Mouse (Mus musculus) midbrain, embryonic 10.5 days (tissue): ENCODE results near the gene Gm9844. TPM values are rescaled to one million over a fixed set of nuclear protein-coding genes. Genes with fewer than 3 reads are reported as not detected.
A peak's percentile ranks its signal among the peaks of the same experiment; 100 is the strongest.
"Not testable (repeated sequence)": the region's sequence is repeated elsewhere in the genome, so short reads cannot be mapped to it uniquely, and the experiment has no call there.

Source experiments
- DNase-seq: peaks from one replicate; pipeline ENCODE4 v3.0.0-alpha.2; 2017; ENCODE audit warnings: low spot score
- H3K27ac ChIP-seq: fragments of 300-500 bp; sonication (generic); replicated peaks from 2 replicates; pipeline ENCODE4 v1.5.1; 2016; ENCODE audit warnings: mild to moderate bottlenecking
- H3K27me3 ChIP-seq: fragments of 300-500 bp; sonication (generic); 2 replicates; pipeline ENCODE4 v1.6.1; 2016; ENCODE audit warnings: low read depth, mild to moderate bottlenecking; ENCODE audit not compliant: poor library complexity, severe bottlenecking
- H3K36me3 ChIP-seq: fragments of 300-500 bp; sonication (generic); 2 replicates; pipeline ENCODE4 v1.6.1; 2016; ENCODE audit warnings: mild to moderate bottlenecking, moderate library complexity
- H3K4me1 ChIP-seq: fragments of 300-500 bp; sonication (generic); 2 replicates; pipeline ENCODE4 v1.6.1; 2016
- H3K4me3 ChIP-seq: fragments of 300-500 bp; sonication (generic); 2 replicates; pipeline ENCODE4 v1.5.1; 2016; ENCODE audit warnings: mild to moderate bottlenecking, moderate library complexity
- H3K9me3 ChIP-seq: fragments of 300-500 bp; sonication (generic); replicated peaks from 2 replicates; pipeline ENCODE4 v1.6.1; 2016; ENCODE audit warnings: mild to moderate bottlenecking
- WGBS: fragments of 180-500 bp; shearing (Covaris S2); methylation state at CpG from one replicate; pipeline ENCODE4 v1.1.7; 2016; 5-methylcytosine and 5-hydroxymethylcytosine counted together
- polyA plus RNA-seq: library from polyadenylated mRNA; unstranded; fragments of >200 nt; fragmentation: Nextera tagmentation; extraction: Ambion mirVana; gene quantifications from 2 replicates; pipeline ENCODE4 v1.2.1, GENCODE M21; 2016

The Gm9844 gene
- polyA plus RNA-seq, 1 experiment from 2014 or later, result 15.7 TPM

- WGBS, result 80% methylated on average over 2 of the region's 2 CpGs
- peaks cover 19% of the 10 kb centered on the region for H3K4me1 ChIP-seq
- no peak overlapping the region for H3K27ac ChIP-seq
- H3K36me3 ChIP-seq, result peaks cover 47% of the 10 kb centered on the region
- H3K4me3 ChIP-seq, result no peak overlapping the region
- no peaks in the 10 kb centered on the region for H3K27me3 ChIP-seq
- H3K9me3 ChIP-seq, result no peaks in the 10 kb centered on the region
- DNase-seq, result no peak
Measured at GRCm38 (mm10) chr7:24892125-24892583, 30.1 kb downstream of the Gm9844 start.

- 98% methylated on average over 2 of the region's 2 CpGs for WGBS
- not testable (repeated sequence) for H3K4me3 ChIP-seq, H3K27me3 ChIP-seq, H3K27ac ChIP-seq, DNase-seq, H3K4me1 ChIP-seq, H3K9me3 ChIP-seq
- H3K36me3 ChIP-seq, result peaks cover 11% of the 10 kb centered on the region
Measured at GRCm38 (mm10) chr7:24895749-24896148, 33.7 kb downstream of the Gm9844 start.

GRCm38 (mm10) chr7:24896269-24896668, 34.3 kb downstream of the Gm9844 start:
- no peaks in the 10 kb centered on the region for H3K27me3 ChIP-seq
- H3K27ac ChIP-seq, result no peak overlapping the region
- no peak overlapping the region for H3K4me3 ChIP-seq
- H3K4me1 ChIP-seq, result no peaks in the 10 kb centered on the region
- DNase-seq, result no peak
- H3K36me3 ChIP-seq, result peaks cover 6% of the 10 kb centered on the region
- 84% methylated on average over 8 of the region's 8 CpGs for WGBS
- H3K9me3 ChIP-seq, result no peaks in the 10 kb centered on the region

DNA sequence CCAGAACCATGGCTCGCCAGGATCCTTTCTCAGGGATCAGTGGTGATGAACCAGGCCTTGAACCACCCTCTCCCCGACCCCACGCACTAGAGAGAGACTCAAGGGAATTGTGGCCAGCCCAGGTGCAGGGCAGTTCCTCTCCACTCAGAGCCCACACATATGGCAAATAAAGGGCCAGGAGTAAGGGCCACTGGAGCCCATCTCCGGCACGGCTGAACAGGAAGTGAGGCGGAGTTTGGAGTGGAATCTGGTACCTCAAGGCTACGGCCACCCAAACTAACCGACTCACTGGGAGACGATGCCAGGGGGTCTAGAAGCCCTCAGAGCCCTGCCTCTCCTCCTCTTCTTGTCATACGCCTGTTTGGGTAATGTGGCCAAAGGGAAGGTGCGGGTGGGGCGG, 35.2 kb downstream of the Gm9844 start, which contains the start of gene Cd79a:
TSS of gene Cd79a (plus strand) at position 158 of the 400 bp plus-strand sequence.
- H3K9me3 ChIP-seq, result no peaks in the 10 kb centered on the region
- H3K27me3 ChIP-seq, result no peaks in the 10 kb centered on the region
- no peak for DNase-seq
- WGBS, result 81% methylated on average over 12 of the region's 12 CpGs
- H3K27ac ChIP-seq, result no peak within 1 kb of the TSS
- H3K36me3 ChIP-seq, result 0 out of 2 replicates have a peak, but pooled peaks cover 5% of the 10 kb centered on the region
- H3K4me3 ChIP-seq, result no peak within 1 kb of the TSS
- H3K4me1 ChIP-seq, result peaks cover under 1% of the 10 kb centered on the region; the same call in 1 of the 2 replicates

DNA sequence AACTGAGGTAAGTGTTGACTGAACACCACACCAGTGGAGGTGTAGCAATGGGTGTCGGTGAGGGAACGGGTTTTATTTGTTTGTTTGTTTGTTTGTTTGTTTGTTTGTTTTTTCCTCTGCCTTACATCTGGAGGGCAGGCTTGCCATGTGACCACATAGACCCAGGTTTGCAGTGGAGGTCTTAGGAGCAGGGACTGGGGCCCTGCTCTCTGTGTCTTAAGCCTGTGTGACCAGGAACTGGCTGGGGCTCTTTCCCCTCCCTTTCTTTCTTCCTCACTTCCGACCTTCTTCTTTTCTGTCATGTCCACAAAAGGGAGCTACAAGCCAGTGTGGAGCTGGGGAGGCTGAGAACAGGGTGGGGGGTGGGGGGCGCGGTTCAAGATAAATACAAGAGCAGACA, 35.9 kb downstream of the Gm9844 start:
- no peak for DNase-seq
- Histone ChIP-seq H3K27me3 (no peaks in the 10 kb centered on the region), H3K4me1 (peaks cover 7% of the 10 kb centered on the region), H3K36me3 (no peaks in the 10 kb centered on the region), H3K27ac (no peak overlapping the region), H3K9me3 (no peaks in the 10 kb centered on the region), H3K4me3 (no peak overlapping the region)
- 81% methylated on average over 5 of the region's 5 CpGs for WGBS

DNA sequence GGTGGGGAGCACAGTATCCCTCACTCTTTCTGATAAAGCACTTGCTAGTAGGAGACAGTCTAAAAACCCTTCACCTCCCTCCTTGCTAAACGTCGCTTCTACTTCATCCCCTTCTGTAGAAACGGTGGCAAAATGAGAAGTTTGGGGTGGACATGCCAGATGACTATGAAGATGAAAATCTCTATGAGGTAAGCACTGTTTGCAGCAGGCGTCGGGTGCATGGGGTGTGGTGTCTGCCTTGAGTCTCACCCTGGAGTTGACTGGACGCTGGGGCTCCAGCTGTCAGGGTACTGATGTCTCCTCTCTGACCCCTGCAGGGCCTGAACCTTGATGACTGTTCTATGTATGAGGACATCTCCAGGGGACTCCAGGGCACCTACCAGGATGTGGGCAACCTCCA, 39.1 kb downstream of the Gm9844 start:
- Histone ChIP-seq H3K27me3 (no peaks in the 10 kb centered on the region), H3K36me3 (no peaks in the 10 kb centered on the region), H3K4me1 (peaks cover 34% of the 10 kb centered on the region), H3K27ac (no peak overlapping the region), H3K4me3 (no peak overlapping the region), H3K9me3 (no peaks in the 10 kb centered on the region)
- 81% methylated on average over 6 of the region's 6 CpGs for WGBS
- no peak for DNase-seq

GRCm38 (mm10) chr7:24901842-24902241, 39.8 kb downstream of the Gm9844 start:
- Histone ChIP-seq H3K27me3 (no peaks in the 10 kb centered on the region), H3K4me3 (no peak overlapping the region), H3K36me3 (no peaks in the 10 kb centered on the region), H3K9me3 (no peaks in the 10 kb centered on the region), H3K27ac (no peak overlapping the region), H3K4me1 (peaks cover 38% of the 10 kb centered on the region)
- WGBS, result 72% methylated on average over 1 of the region's 1 CpGs
- no peak for DNase-seq

DNA sequence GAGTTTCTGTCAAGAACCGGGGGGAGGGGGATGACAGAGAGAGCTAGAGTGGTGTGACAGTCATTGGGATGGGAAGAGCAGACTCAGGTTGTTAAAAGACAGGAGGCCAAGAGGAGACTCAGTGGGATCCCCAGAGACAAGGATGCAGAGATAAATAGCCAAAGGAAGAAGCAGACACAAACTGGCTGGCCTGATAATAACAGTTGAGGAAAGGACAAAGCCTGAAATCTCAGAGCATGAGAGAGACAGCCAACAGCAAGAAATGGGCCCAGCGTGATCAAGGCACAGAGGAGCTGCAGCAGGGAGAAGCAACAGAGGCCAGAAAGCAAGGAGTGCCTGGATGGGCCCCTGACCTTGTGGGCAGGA, 40.2 kb downstream of the Gm9844 start:
- Histone ChIP-seq H3K36me3 (no peaks in the 10 kb centered on the region), H3K4me3 (peak overlapping the region; percentile 79), H3K4me1 (peaks cover 42% of the 10 kb centered on the region), H3K27ac (peak overlapping the region; percentile 88), H3K27me3 (no peaks in the 10 kb centered on the region), H3K9me3 (no peaks in the 10 kb centered on the region)
- DNase-seq, result no peak
- 65% methylated on average over 2 of the region's 2 CpGs for WGBS

GRCm38 (mm10) chr7:24902630-24903443, 40.8 kb downstream of the Gm9844 start, which contains the start of gene Arhgef1:
Gene Arhgef1, plus strand, starts transcription at chr7:24902912.
- peak within 1 kb of the TSS; percentile 79 for H3K4me3 ChIP-seq
- H3K4me1 ChIP-seq, result peaks cover 46% of the 10 kb centered on the region
- DNase-seq, result peak; percentile 54
- WGBS, result 6% methylated on average over 57 of the region's 68 CpGs
- peak within 1 kb of the TSS; percentile 88 for H3K27ac ChIP-seq
- H3K36me3 ChIP-seq, result peaks cover 4% of the 10 kb centered on the region
- H3K9me3 ChIP-seq, result no peaks in the 10 kb centered on the region
- no peaks in the 10 kb centered on the region for H3K27me3 ChIP-seq

DNA sequence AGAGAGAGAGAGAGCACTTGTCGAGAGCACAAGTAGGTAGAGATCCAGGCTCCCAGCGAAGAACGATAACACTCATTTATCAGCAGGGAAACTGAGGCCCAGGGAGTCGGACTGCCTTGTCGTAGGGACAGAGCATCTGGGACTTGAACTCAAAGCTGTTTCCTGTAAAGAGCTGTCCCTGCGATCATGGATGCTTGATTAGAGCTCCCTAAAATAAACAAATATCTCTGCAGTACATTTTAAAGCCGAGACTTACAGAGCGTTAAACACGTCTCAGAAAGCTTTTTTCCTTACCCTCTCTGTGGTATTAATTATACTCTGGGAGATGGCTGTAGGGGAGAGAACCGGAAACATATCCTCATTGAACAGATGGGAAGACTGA, 41.4 kb downstream of the Gm9844 start:
- 42% methylated on average over 10 of the region's 10 CpGs for WGBS
- no peaks in the 10 kb centered on the region for H3K9me3 ChIP-seq
- no peaks in the 10 kb centered on the region for H3K27me3 ChIP-seq
- peaks cover 46% of the 10 kb centered on the region for H3K4me1 ChIP-seq
- H3K36me3 ChIP-seq, result peaks cover 10% of the 10 kb centered on the region
- H3K27ac ChIP-seq, result peak overlapping the region; percentile 88; the same call in 1 of the 2 replicates
- no peak for DNase-seq
- H3K4me3 ChIP-seq, result peak overlapping the region; percentile 79

- DNase-seq, result peak; percentile 97
- Histone ChIP-seq H3K27ac (peak overlapping the region; percentile 86), H3K4me1 (peaks cover 46% of the 10 kb centered on the region), H3K36me3 (peaks cover 16% of the 10 kb centered on the region), H3K9me3 (no peaks in the 10 kb centered on the region), H3K4me3 (peak overlapping the region; percentile 79), H3K27me3 (no peaks in the 10 kb centered on the region)
- WGBS, result 0% methylated on average over 30 of the region's 30 CpGs
Measured at GRCm38 (mm10) chr7:24904070-24904483, 42.1 kb downstream of the Gm9844 start.

- Histone ChIP-seq H3K4me3 (peak overlapping the region; percentile 79), H3K9me3 (no peaks in the 10 kb centered on the region), H3K36me3 (peaks cover 24% of the 10 kb centered on the region), H3K27ac (peak overlapping the region; percentile 86; the same call in 1 of the 2 replicates), H3K27me3 (no peaks in the 10 kb centered on the region), H3K4me1 (peaks cover 46% of the 10 kb centered on the region)
- peak; percentile 63 for DNase-seq
- WGBS, result 22% methylated on average over 3 of the region's 3 CpGs
Measured at GRCm38 (mm10) chr7:24904936-24905335, 42.9 kb downstream of the Gm9844 start.

DNA sequence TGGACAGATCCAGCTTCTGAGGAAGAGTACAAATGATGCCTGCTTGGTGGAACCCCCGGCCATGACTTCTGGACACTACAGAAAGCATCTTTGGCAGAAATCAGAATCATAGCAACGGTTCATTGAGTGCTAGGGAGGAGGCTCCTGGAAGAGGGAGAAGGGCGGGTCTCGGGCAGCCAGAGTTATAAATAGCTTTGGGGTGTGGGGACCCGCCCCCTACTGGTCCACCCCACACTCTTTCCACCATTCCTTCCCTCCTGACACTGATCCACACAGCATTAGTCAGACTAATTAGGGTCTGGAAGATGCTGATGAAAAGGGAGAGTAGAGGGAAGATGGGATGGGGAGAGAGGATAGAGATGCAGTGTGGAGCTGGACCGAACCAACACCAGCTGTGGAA, 44.5 kb downstream of the Gm9844 start:
- DNase-seq, result no peak
- H3K4me3 ChIP-seq, result no peak overlapping the region
- peaks cover 46% of the 10 kb centered on the region for H3K4me1 ChIP-seq
- 45% methylated on average over 6 of the region's 6 CpGs for WGBS
- H3K9me3 ChIP-seq, result no peaks in the 10 kb centered on the region
- no peaks in the 10 kb centered on the region for H3K27me3 ChIP-seq
- H3K36me3 ChIP-seq, result peaks cover 30% of the 10 kb centered on the region
- H3K27ac ChIP-seq, result no peak overlapping the region
